Mouse (Mus musculus) heart, embryonic 10.5 days (tissue): Measurements from ENCODE around the gene Tmem19. TPM values are rescaled to one million over a fixed set of nuclear protein-coding genes. Genes with fewer than 3 reads are reported as not detected.

Experiments
- DNase-seq: peaks from one replicate; pipeline ENCODE4 v3.0.0-alpha.2; 2017; ENCODE audit warnings: low spot score
- H3K27ac ChIP-seq: fragments of 300-500 bp; sonication (generic); 2 replicates; pipeline ENCODE4 v1.5.1; 2016; ENCODE audit warnings: mild to moderate bottlenecking
- H3K27me3 ChIP-seq: fragments of 300-500 bp; sonication (generic); 2 replicates; pipeline ENCODE4 v1.6.1; 2016; ENCODE audit warnings: mild to moderate bottlenecking; ENCODE audit not compliant: poor library complexity, insufficient read depth, severe bottlenecking
- H3K36me3 ChIP-seq: fragments of 300-500 bp; sonication (generic); 2 replicates; pipeline ENCODE4 v1.6.1; 2016; ENCODE audit warnings: mild to moderate bottlenecking, moderate library complexity
- H3K4me1 ChIP-seq: fragments of 300-500 bp; sonication (generic); 2 replicates; pipeline ENCODE4 v1.6.1; 2016; ENCODE audit warnings: mild to moderate bottlenecking
- H3K4me3 ChIP-seq: fragments of 300-500 bp; sonication (generic); 2 replicates; pipeline ENCODE4 v1.5.1; 2016; ENCODE audit warnings: mild to moderate bottlenecking, moderate library complexity
- H3K9me3 ChIP-seq: fragments of 300-500 bp; sonication (generic); 2 replicates; pipeline ENCODE4 v1.6.1; 2016; ENCODE audit warnings: mild to moderate bottlenecking, moderate library complexity
- WGBS: fragments of 180-500 bp; shearing (Covaris S2); methylation state at CpG from one replicate; pipeline ENCODE4 v1.1.7; 2016; 5-methylcytosine and 5-hydroxymethylcytosine counted together
- polyA plus RNA-seq: library from polyadenylated mRNA; unstranded; fragments of >200 nt; fragmentation: Nextera tagmentation; extraction: Ambion mirVana; gene quantifications from 2 replicates; pipeline ENCODE4 v1.2.1, GENCODE M21; 2016

Tmem19 gene
- polyA plus RNA-seq, 1 experiment from 2014 or later = 25.9 TPM

DNA sequence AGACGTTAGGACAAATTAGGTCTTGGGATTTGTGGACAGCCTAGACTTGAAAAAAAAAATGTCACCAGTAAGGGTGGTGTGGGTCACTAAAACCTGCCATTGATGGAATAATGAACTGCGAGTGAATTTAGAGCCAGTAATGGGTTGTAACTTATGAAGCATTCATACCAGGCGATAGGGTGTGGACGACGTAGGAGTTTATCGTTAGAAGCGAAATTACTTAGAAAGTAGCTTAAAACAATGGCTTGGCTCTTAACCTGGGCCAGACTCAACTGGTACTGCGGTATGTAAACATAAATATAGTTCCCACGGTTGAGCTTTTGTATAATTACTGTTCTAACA, 293 bp upstream of the Tmem19 start:
- no peaks in the 10 kb centered on the region for H3K27me3 ChIP-seq
- H3K36me3 ChIP-seq = no peaks in the 10 kb centered on the region
- H3K9me3 ChIP-seq = no peaks in the 10 kb centered on the region
- peak overlapping the region; percentile 67 for H3K4me3 ChIP-seq
- 9% methylated on average over 9 of the region's 9 CpGs for WGBS
- DNase-seq = no peak
- peaks cover 19% of the 10 kb centered on the region for H3K4me1 ChIP-seq
- peak overlapping the region; percentile 92 for H3K27ac ChIP-seq

DNA sequence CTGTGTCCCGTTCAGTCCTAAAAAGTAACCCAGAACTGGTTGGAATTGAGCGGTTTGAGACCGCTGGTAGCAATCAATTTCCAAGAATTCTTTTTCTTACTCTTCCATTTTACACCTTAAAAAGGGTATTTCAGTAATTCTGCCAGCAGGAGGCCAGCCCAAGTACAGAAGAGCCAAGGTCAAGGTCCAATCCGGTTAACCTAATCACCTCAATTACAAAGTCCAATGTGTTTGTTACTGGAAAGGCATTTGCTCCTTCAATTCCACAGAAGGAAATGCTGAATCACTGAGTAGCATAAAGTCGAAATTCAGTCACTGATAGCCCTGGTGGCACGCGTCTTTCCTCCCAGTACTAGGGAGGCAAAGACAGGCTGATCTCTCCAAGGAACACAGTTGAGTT, 3.2 kb downstream of the Tmem19 start:
- 89% methylated on average over 7 of the region's 7 CpGs for WGBS
- H3K4me1 ChIP-seq = peaks cover 15% of the 10 kb centered on the region
- H3K36me3 ChIP-seq = 0 out of 2 replicates have a peak, but pooled peaks cover 7% of the 10 kb centered on the region
- no peaks in the 10 kb centered on the region for H3K9me3 ChIP-seq
- no peak overlapping the region for H3K27ac ChIP-seq
- H3K4me3 ChIP-seq = no peak overlapping the region
- no peaks in the 10 kb centered on the region for H3K27me3 ChIP-seq
- no peak for DNase-seq

DNA sequence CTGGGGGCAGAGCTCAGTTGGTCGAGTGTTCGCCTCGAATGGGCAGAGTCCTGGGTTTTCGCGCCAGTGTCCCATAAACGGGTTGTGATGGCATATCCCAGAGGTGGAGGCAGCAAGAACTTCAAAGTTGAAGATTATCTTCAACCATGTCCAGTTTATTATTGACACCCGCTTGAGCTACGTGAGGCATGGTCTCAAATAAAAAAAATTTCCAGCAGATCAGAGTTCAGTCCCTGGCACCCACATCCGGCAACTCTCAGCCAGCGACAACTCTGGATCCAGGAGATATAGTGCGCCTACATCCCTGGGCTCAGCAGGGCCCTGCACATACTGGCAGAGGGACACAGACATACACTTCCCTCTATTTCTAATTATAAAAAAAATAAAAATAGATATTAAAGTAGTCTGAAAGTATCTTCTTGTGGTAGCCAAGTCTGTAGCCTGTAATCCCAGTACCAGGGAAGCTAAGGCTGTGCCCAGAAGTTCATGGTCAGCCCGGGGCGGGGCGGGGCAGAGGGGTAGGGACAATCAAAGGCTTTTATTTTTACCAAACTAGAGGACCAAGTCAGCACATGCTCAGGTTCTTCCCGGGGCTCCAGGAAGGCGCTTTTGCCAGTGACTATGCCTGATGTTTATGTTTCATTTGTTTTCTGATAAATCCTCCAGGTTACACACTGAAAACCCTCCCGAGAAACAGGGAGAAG, 3.9 kb downstream of the Tmem19 start:
- Histone ChIP-seq H3K4me3 (no peak overlapping the region), H3K27me3 (no peaks in the 10 kb centered on the region), H3K27ac (no peak overlapping the region), H3K36me3 (0 out of 2 replicates have a peak, but pooled peaks cover 7% of the 10 kb centered on the region), H3K9me3 (no peaks in the 10 kb centered on the region), H3K4me1 (peaks cover 12% of the 10 kb centered on the region)
- DNase-seq = no peak
- WGBS = 91% methylated on average over 17 of the region's 17 CpGs

DNA sequence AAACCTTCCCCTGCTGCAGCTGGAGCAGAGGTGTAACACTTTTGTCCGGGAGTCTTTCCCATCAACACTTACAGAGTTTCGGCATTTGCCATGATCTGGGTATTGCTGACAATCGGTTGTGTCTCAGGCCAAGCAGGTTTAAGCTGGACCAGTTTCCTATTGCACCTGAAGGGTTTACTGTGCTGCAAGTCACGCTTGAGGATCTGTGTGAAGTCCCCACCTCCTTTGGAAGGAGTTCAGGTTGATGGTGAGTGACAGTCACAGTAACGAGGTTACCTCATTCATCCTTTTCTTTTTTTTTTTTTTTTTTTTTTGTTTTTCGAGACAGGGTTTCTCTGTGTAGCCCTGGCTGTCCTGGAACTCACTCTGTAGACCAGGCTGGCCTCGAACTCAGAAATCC, 6.2 kb downstream of the Tmem19 start:
- no peak for DNase-seq
- Histone ChIP-seq H3K27me3 (no peaks in the 10 kb centered on the region), H3K36me3 (0 out of 2 replicates have a peak, but pooled peaks cover 7% of the 10 kb centered on the region), H3K4me1 (no peaks in the 10 kb centered on the region), H3K4me3 (no peak overlapping the region), H3K9me3 (no peaks in the 10 kb centered on the region), H3K27ac (no peak overlapping the region)
- 85% methylated on average over 6 of the region's 7 CpGs for WGBS

DNA sequence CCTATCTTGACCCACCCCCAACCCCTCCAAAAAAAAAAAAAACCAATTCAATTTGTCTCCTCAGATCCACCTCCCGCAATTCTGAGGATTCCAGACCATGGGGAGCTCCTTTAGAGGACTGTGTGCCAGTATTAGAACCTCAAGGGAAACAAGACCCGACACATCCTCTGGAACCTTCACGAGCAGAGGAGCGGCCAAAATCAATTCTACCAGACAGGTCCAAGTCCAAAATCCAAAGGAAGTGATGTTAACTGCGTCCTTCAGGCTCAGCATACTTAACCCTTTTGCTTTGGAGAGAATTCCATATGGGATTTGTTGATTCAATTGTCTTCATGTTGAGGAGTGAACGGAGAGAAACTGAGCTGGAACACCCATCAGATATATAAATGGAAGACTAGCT, 7.3 kb downstream of the Tmem19 start:
- Histone ChIP-seq H3K9me3 (no peaks in the 10 kb centered on the region), H3K4me3 (no peak overlapping the region), H3K27me3 (no peaks in the 10 kb centered on the region), H3K4me1 (no peaks in the 10 kb centered on the region), H3K36me3 (peaks cover 9% of the 10 kb centered on the region; the same call in 1 of the 2 replicates), H3K27ac (no peak overlapping the region)
- 83% methylated on average over 6 of the region's 6 CpGs for WGBS
- no peak for DNase-seq

DNA sequence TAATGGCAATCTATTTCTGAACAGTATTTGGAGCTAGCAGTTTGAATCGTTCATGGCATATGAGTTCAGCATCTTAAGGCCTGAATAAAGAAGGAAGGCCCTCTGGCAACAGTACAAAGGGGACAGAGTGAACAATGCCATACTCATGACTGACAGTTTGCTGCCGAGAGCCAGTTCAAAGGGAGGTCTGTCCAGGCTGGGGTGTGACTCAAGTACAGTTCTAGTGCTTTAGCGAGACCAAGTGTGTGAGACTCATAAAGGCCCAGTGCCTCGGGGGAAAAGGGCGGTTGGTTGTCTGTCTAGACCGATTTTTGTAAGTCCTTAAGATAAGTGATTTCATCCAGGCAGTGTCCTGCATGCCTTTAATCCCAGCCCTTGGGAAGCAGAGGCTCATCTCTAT, 7.7 kb downstream of the Tmem19 start:
- WGBS = 76% methylated on average over 6 of the region's 6 CpGs
- H3K36me3 ChIP-seq = peaks cover 9% of the 10 kb centered on the region; the same call in 1 of the 2 replicates
- H3K9me3 ChIP-seq = no peaks in the 10 kb centered on the region
- no peaks in the 10 kb centered on the region for H3K4me1 ChIP-seq
- no peak overlapping the region for H3K4me3 ChIP-seq
- DNase-seq = no peak
- H3K27me3 ChIP-seq = no peaks in the 10 kb centered on the region
- no peak overlapping the region for H3K27ac ChIP-seq

DNA sequence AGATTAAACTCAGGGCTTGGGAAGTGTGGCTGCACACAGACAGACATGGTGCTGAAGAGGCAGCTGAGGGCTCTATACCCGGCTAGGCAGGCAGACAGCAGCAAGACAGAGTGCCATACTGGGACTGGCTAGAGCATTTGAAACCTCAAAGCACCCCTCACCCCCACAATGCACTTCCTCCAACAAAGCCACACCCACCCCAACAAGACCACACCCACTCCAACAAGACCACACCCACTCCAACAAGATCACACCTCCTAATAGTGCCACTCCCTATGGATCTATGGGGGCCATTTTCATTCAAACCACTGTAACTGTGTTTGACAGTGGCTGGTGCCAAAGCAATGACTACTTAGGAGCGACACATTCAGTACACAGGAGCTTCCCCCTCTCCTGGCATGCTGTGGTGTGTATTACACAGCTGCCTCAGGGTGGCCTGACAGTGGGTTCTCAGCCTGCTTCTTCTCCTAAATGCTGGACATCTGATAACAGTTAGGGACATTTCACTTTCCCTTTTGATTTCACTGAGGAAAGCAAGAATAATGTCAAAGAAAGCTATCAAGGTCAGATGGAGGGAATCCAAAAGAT, 11.4 kb downstream of the Tmem19 start:
- Histone ChIP-seq H3K36me3 (peaks cover 11% of the 10 kb centered on the region), H3K27ac (no peak overlapping the region), H3K9me3 (no peaks in the 10 kb centered on the region), H3K27me3 (no peaks in the 10 kb centered on the region), H3K4me3 (no peak overlapping the region), H3K4me1 (no peaks in the 10 kb centered on the region)
- no peak for DNase-seq
- 70% methylated on average over 2 of the region's 2 CpGs for WGBS

DNA sequence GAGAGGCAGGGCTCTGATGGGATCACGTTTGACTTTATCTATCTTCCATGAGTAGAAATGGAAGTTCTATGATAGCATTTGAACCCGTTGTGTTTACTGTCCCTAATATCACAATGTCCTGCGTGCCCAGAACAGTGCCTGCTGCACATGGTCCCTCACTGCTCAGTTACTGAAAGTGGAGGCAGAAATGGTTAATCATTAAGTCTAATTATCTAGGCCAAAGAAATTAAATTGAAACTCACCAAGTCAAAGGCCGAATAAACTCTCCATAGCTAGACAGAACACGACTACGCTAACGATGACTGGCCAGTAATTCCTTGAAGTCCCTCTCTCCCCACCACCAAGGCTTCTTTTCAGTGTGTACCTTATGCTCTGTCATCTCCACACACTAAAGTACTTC, 12.8 kb downstream of the Tmem19 start:
- Histone ChIP-seq H3K4me3 (no peak overlapping the region), H3K27ac (no peak overlapping the region), H3K9me3 (no peaks in the 10 kb centered on the region), H3K4me1 (no peaks in the 10 kb centered on the region), H3K27me3 (no peaks in the 10 kb centered on the region), H3K36me3 (peaks cover 16% of the 10 kb centered on the region)
- no peak for DNase-seq
- 86% methylated on average over 7 of the region's 7 CpGs for whole genome bisulfite sequencing

DNA sequence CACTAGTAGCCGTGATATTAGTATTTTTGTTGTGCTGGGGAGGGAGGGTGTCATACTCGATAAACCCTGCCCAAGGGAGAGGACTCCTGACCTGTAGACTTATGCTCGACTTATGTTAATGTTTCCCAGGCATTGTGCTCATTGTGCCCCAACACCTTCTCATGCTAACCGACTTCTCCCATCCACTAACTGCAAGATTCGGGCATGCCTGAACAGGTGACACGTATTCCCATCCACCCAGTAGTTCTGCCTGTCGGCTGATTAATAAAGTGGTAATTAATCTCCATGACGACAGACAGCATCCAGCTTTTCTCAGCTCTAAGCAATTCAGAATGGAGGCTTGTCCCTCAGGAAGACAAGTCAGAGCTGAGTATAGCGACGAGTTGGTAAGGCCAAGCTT, 13.3 kb downstream of the Tmem19 start:
- DNase-seq = no peak
- no peaks in the 10 kb centered on the region for H3K9me3 ChIP-seq
- 79% methylated on average over 10 of the region's 10 CpGs for WGBS

DNA sequence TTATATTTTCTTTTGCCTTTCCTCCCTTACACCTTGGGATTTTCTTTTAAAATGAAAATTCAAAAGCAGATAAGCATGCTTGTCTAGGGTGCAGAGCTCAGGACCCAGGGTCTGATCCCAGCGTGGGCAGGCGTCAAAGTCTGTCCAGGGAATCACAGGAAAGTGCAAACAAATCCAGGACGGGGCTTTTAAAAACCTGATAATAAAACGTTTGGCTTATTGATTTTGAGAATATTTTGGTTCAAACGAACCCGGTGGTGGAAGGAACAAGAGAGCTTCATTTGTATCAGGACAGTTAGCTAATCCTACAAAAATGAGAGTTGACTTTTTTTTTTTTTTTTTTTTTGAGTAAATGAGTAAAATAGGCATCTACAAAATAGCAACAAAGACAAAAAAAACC, 14.2 kb downstream of the Tmem19 start:
- Histone ChIP-seq H3K4me3 (no peak overlapping the region), H3K27me3 (no peaks in the 10 kb centered on the region), H3K36me3 (peaks cover 18% of the 10 kb centered on the region), H3K27ac (no peak overlapping the region), H3K4me1 (no peaks in the 10 kb centered on the region), H3K9me3 (no peaks in the 10 kb centered on the region)
- WGBS = 76% methylated on average over 6 of the region's 6 CpGs
- no peak for DNase-seq

More for the DNA sequence above, 13.3 kb downstream of the Tmem19 start:
- Histone ChIP-seq H3K36me3 (peaks cover 16% of the 10 kb centered on the region), H3K4me3 (no peak overlapping the region), H3K4me1 (no peaks in the 10 kb centered on the region), H3K27me3 (no peaks in the 10 kb centered on the region), H3K27ac (no peak overlapping the region)

DNA sequence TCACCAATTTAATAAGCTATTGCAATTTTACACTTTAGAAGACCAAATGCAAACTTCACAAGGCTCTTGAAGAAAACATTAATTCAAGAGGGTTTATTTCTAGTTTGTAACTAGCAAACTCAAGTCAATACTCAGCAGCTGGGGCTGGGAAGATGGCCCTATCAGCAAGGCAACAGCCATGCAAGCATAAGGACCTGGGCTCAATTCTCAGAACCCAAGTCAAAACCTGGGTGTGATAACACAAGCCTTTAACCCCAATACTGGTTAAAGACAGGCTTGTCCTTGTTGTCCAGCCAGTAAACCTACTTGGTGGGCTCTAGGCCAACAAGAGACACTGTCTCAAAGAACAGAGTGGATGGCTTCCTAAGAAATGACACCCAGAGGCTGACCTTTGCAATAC, 15.9 kb downstream of the Tmem19 start:
- peaks cover 28% of the 10 kb centered on the region for H3K36me3 ChIP-seq
- no peak for DNase-seq
- H3K9me3 ChIP-seq = no peaks in the 10 kb centered on the region
- H3K4me1 ChIP-seq = no peaks in the 10 kb centered on the region
- no peak overlapping the region for H3K4me3 ChIP-seq
- H3K27ac ChIP-seq = no peak overlapping the region
- H3K27me3 ChIP-seq = no peaks in the 10 kb centered on the region

DNA sequence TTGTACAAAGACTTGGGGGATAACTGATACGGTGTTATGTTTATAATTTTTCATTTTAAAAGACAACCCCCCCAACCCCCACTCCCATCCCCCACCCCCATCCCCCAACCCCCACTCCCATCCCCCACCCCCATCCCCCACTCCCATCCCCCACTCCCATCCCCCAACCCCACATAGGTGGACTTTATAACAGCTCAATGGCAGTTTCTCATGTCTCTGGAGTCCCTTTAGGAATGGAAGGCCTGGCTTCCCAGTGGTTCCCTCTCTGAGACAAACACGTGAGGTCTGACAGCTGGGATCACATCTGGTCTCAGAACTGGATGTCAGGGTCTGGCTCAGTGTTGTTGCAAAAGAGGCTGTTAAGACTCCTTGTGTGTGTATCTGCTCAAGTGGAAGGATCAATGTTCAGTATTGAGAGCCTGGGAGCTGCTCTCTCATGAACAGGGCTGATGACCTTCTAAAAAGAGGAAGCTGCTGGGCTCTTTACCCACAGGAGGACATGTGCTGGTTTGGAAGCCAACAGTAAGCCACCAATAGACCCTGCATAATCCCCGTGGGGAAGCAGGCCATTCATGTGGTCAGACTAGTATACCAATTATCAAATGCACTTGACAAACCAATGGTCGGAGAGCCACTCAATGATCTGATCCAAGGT, 19.4 kb downstream of the Tmem19 start:
- DNase-seq = peak; percentile 27
- Histone ChIP-seq H3K36me3 (peaks cover 39% of the 10 kb centered on the region), H3K4me1 (no peaks in the 10 kb centered on the region), H3K27me3 (no peaks in the 10 kb centered on the region), H3K27ac (no peak overlapping the region), H3K9me3 (no peaks in the 10 kb centered on the region), H3K4me3 (no peak overlapping the region)
- 83% methylated on average over 4 of the region's 4 CpGs for WGBS

DNA sequence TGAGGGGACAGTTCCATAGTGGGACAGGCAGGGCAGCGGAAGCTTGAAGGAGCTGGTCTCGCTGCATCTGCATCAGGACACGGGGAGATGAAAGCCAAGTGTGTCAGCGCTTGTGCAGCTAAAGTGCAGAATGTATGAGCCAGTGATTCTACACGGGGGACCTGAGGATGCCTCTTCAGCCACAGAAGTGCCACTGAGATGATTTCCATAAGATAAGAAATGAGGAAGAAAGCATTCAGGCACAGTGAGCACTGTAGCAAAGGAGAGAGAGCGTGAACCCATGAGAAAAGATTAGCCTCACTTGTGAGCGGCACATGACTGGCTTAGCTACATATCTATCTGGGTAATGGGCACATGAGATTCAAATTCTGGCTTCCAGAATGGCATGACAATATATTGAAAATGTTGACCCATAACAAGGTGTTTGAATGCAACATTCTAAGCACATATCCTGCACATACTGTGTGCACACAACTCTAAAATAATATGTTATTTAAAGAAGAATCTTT, 22.4 kb downstream of the Tmem19 start:
- Histone ChIP-seq H3K36me3 (peaks cover 25% of the 10 kb centered on the region; the same call in 1 of the 2 replicates), H3K27me3 (no peaks in the 10 kb centered on the region), H3K27ac (no peak overlapping the region), H3K9me3 (no peaks in the 10 kb centered on the region), H3K4me3 (no peak overlapping the region), H3K4me1 (no peaks in the 10 kb centered on the region)
- 85% methylated on average over 7 of the region's 7 CpGs for WGBS
- DNase-seq = no peak
